Mouse (Mus musculus): ENCODE measurements at regions not wholly inside any gene's neighbourhood (a gene's known extent, or its start where the extent isn't known, plus 50 kb on each side); places are given as distances from the start of the nearest gene placed in this dataset.
"Not testable (repeated sequence)": the region's sequence is repeated elsewhere in the genome, so short reads cannot be mapped to it uniquely, and the experiment has no call there.

- peak; percentile 58 for DNase-seq (ENCODE audit: low spot score)
These were observed 386.9 kb upstream of the Klhl29 start for GRCm38 (mm10) chr12:5762306-5762927.

- no peak for DNase-seq (ENCODE audit: low spot score)
These were observed 384.0 kb upstream of the Klhl29 start for GRCm38 (mm10) chr12:5759485-5759884.

GRCm38 (mm10) chr12:5757766-5758165 lies 382.3 kb upstream of the Klhl29 start:
- no peak for DNase-seq (ENCODE audit: low spot score)

GRCm38 (mm10) chr12:5757361-5757760 lies 381.9 kb upstream of the Klhl29 start:
- no peak for DNase-seq (ENCODE audit: low spot score)

GRCm38 (mm10) chr12:5753831-5754230 lies 378.3 kb upstream of the Klhl29 start:
- no peak for DNase-seq (ENCODE audit: low spot score)

GRCm38 (mm10) chr12:5744086-5744709 lies 368.7 kb upstream of the Klhl29 start:
- DNase-seq (ENCODE audit: low spot score): no peak

GRCm38 (mm10) chr12:5736066-5736465 lies 360.6 kb upstream of the Klhl29 start:
- no peak for DNase-seq (ENCODE audit: low spot score)

- no peak for DNase-seq (ENCODE audit: low spot score)
These were observed 359.4 kb upstream of the Klhl29 start for GRCm38 (mm10) chr12:5734902-5735301.

GRCm38 (mm10) chr12:5723113-5723512 lies 347.6 kb upstream of the Klhl29 start:
- no peak for DNase-seq (ENCODE audit: low spot score)

- DNase-seq (ENCODE audit: low spot score): peak; percentile 71
These were observed 342.0 kb upstream of the Klhl29 start for GRCm38 (mm10) chr12:5717527-5717926.

- DNase-seq (ENCODE audit: low spot score): no peak
These were observed 323.4 kb upstream of the Klhl29 start for GRCm38 (mm10) chr12:5698778-5699454.

GRCm38 (mm10) chr12:5682182-5682581 lies 306.7 kb upstream of the Klhl29 start:
- no peak for DNase-seq (ENCODE audit: low spot score)

- not testable (repeated sequence) for DNase-seq (ENCODE audit: low spot score)
These were observed 302.6 kb upstream of the Klhl29 start for GRCm38 (mm10) chr12:5678126-5678525.

- DNase-seq (ENCODE audit: low spot score): no peak
These were observed 293.0 kb upstream of the Klhl29 start for GRCm38 (mm10) chr12:5668486-5668885.

- no peak for DNase-seq (ENCODE audit: low spot score)
These were observed 262.2 kb upstream of the Klhl29 start for GRCm38 (mm10) chr12:5637571-5638275.

GRCm38 (mm10) chr12:5633971-5634370 lies 258.5 kb upstream of the Klhl29 start:
- DNase-seq (ENCODE audit: low spot score): no peak

- DNase-seq (ENCODE audit: low spot score): no peak
These were observed 225.7 kb upstream of the Klhl29 start for GRCm38 (mm10) chr12:5601084-5601654.

GRCm38 (mm10) chr12:5599426-5599825 lies 223.9 kb upstream of the Klhl29 start:
- DNase-seq (ENCODE audit: low spot score): no peak

GRCm38 (mm10) chr12:5598961-5599360 lies 223.5 kb upstream of the Klhl29 start:
- no peak for DNase-seq (ENCODE audit: low spot score)

- no peak for DNase-seq (ENCODE audit: low spot score)
These were observed 197.3 kb upstream of the Klhl29 start for GRCm38 (mm10) chr12:5572831-5573230.

- DNase-seq (ENCODE audit: low spot score): no peak
These were observed 193.5 kb upstream of the Klhl29 start for GRCm38 (mm10) chr12:5568941-5569340.

- no peak for DNase-seq (ENCODE audit: low spot score)
These were observed 190.7 kb upstream of the Klhl29 start for GRCm38 (mm10) chr12:5566231-5566630.
